Mouse (Mus musculus) CD8-positive naive resting alpha-beta T cell, adult 2 months (primary cell): ENCODE results near the gene Slc12a3.

Experiments
- DNase-seq, 2 experiments: peaks; one replicate each; pipeline ENCODE4 v3.0.0; 2022; ENCODE audit warnings: low read depth in 2 of 2, low spot score in 2 of 2

Gene Slc12a3

DNA sequence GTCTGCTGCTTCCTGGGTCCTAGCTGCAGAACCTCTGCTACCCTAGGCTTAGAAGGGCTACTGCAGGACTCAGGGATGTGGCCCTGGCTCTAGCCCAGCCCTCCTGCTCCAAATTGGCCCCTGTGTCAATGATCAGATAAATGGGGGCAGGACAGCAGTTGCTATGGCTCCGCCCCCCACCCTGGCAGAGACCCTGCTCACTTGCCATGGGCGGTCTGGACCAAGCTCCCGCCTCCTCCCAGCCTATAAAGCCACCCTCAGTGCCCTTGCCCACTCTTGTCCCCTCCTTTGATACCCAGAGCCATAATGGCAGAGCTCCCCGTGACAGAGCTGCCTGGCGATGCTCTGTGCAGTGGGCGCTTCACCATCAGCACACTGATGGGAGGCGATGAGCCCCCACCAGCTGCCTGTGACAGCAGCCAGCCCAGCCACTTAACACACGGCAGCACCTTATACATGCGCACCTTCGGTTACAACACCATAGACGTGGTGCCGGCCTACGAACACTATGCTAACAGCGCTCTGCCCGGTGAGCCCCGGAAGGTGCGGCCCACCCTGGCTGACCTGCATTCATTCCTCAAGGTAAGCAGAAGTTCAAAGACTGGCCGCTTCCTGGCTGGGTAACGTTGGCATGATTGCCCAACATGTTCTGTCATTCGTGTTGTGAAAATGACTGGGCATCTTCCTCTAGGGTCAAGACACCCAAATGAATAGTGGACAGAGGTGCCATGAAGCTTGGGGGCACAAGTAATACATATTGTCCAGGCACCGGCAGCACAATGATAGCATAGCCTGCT lies at the start of gene Slc12a3:
Gene Slc12a3, plus strand, starts transcription at position 270 of the 797 bp plus-strand sequence.
- no peak for DNase-seq

DNA sequence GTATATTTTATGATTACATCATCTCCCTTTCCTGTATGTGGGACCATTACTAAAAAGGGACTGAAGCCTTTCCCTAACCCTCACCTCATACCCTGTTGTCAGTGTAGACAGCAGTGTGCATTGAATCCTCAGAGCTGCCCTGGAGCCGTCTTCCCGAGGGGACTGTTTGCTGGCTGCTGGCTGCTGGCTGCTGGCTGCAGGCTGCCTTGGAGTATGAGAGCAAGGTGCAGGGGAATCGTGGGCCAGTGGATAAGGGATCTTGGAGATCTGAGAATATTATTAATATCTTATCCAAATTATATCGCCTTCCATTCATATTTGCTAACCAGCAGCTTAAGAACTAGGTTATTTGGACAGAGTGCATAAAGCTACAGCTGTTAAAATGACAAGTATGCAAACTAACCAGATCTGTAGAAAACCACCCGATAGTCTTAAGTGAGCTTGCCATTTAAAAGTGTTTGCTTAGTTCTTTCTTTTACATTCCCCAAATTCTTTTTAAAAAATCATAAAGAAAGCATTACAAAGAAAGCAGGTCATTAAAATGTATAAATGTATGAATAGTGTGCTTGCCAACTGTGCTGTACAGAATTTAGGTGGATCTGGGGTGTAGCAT lies 48.9 kb upstream of the Slc12a3 start:
- no peak for DNase-seq

DNA sequence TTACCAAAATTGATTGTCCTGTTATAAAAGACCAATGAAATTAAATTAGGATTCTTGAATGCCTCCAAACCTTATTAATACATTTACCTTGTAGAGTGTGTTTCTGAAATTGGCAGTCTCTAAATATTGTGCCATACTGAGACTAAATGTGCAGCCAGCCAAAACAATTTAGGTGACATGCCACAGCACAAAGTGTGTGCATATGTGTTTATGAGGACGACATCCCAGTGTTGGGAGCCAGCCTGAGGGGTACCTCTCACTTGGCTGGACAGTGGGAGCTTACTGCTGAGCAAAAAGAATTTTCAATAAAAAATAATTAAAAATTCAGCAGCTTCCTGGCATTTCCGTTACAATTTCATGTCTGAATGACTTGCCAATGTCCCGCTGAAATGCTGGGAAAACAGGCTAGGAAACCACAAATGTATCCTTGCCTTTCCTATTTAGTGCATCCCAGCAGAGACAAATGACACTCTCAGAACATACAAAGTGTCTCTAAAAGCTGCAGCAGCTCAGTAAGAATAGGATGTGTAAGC lies 46.5 kb upstream of the Slc12a3 start:
- DNase-seq: no peak

DNA sequence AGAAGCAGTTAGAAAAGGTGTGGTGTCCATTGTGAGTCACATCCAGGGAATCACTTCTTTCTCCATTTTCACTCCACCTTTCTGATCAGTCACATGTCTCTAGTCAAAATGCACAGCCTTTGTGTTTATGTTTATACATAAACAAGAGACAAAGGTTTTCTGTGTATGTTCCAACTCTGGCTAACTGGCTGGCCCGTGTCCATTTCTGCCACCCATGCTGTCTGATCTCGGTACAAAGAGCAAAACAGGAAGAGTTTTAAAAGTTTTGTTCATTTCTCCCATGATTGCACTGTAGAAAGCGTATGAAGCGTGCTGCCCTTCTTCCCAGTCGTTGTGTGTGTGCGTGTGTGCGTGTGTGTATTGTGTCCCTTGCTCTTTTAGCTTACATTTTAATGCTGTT lies 44.8 kb upstream of the Slc12a3 start:
- DNase-seq: no peak

DNA sequence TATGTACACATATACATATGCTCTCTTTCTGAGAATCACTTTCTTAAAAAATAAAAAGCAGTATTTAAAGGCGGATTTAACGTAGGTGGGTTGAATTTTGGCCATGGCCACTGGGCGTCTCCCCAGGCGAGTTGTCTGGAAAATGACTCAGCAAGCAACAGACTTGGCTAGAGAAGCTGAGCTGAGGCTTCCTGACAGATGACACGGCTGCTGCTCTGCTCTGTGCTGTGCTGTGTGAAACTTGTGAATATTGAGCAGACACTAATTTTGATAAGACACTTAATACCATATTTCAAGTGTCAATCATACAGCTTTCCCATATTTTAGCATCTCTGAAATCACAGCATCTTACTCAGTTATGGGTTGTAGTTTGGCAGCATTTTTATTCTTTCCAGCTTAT lies 38.4 kb upstream of the Slc12a3 start:
- DNase-seq: no peak

DNA sequence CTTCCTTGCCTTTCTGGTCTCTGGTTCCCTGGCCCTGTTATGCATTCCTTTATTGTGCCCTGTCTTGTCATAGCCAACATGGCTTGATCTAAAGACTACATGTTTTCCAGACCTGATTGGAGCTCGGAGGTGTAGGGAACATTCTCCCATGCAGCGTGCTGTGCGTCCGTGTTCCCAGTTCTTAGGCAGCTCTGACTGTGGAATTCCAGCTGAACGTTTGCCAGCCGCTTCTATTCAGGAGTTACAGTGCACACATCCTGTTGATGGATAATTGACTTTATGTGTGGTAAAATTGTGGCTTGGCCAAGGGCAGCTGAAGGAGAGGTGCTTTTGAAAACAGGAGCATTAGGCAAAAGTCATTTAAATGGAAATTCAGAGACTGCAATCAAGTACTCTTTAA lies 36.9 kb upstream of the Slc12a3 start:
- DNase-seq: no peak

DNA sequence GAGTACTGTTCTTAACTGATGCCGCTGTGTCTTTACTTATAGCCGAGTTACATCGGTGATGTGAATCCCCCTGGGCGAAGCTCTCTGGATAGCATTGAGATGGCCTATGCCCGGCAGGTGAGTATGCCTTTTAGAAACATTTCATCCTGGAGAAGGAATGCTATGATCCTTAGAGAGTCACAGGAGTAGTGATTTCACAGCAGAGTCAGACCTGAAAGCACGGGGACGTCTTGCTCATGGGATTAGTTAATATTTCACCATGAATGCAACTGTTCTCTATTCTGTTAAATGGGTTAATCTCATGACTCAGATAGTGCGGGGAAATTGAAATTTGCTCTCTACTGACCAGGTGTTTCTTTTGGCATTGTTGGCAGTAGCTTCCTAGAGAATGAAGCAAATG lies 36.4 kb upstream of the Slc12a3 start:
- DNase-seq: no peak

DNA sequence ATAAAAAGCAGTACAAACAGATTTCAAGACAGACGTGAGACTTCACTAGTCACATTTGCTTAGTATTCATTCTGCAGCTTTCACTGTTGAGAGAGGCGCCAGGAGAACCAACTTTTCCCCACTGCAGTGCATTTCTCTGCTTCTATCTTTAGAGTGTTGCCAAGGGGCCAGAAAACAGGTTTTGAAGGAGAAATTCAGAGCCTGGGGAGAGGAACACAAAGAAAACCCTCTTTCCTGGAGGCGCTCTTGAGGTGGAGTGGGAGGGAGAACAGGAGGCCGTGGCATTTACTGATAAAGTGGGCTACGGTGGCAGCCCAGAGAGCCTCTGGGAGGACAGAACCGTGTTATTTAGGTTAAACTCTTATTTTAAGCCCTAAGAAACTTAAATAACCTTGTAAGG lies 33.3 kb upstream of the Slc12a3 start:
- no peak for DNase-seq

DNA sequence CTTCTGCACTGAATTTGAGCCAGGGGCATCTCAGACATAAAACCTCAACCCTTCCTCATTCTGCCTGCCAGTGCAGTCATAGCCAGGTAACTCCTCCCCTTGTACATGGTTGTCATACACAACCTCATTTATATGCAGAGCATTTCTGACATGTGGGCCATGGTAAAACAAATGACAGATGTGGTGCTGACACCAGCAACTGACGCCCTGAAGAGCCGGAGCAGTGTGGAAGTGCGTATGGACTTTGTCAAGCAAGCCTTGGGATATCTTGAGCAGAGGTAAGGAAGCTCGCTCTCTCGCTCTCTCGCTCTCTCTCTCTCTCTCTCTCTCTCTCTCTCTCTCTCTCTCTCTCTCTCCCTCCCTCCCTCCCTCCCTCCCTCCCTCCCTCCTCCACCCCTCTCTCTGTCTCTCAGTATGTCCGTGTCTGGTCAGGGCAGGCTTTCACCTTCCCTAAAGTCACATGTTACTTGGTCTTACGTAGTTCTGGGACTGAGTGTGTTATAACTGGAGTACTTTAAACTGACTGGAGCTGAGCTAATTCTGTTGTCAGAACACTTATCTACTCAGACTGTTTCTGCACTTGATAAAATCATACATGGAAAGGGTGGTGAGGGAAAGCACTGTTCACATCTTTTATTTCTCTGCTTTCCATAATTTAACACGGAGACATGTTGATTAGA lies 32.5 kb upstream of the Slc12a3 start:
- DNase-seq: no peak

DNA sequence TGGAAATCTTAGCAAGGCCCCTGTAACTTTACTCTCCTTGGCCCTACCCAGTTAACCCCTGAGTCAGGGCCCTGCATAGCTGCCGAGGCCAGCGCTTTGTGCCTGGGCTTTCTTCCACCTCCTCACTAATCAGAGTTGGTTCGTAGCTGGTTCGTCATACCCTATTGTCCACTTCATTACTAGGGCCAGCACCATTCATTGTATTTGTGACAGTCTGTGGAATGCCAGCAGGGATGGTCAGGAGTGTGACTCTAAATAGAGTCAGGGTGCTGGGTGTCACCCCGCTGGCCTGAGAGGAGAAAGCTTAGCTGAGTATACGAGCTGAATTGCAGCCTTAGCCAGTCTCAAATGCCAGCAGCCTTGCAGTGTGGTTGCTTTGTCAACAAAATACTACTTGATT lies 31.9 kb upstream of the Slc12a3 start:
- DNase-seq: no peak

DNA sequence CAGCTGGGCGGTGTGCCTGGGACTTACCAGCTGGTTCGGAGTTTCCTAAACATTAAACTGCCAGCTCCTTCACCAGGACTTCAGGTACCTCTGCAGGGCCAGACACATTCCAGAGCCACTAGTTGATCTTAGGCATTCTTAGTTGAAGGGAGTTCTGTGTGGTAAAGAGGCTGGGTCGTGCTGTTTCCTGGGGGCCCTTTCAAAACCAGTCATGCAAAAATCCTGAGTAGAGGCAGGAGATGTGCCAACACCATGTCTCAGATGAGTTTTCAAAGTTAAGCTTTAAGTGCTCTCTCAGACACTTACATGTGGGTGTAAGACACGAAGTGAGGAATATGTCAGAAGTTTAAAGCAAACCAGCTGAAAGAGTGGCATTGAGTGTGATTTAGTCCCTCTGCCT lies 28.2 kb upstream of the Slc12a3 start:
- no peak for DNase-seq

DNA sequence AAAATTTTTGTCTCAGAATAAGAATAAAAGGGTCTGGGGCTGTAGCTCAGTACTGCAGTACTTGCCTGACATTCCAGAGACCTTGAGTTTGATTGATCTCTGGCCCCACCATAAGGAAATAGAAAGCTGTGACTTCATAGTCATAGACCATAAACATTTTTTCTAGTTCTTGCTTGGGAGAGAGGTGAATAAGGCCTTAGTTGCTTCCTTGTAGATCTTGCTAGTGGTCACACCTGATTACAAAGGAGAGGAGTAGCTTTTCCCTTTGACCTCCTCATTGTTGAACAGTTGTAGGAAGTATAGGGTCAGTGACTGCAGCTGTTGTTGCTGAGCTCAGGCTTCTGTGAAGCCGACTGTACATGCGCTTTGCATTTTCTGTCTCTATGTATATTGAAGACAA lies 24.6 kb upstream of the Slc12a3 start:
- no peak for DNase-seq

DNA sequence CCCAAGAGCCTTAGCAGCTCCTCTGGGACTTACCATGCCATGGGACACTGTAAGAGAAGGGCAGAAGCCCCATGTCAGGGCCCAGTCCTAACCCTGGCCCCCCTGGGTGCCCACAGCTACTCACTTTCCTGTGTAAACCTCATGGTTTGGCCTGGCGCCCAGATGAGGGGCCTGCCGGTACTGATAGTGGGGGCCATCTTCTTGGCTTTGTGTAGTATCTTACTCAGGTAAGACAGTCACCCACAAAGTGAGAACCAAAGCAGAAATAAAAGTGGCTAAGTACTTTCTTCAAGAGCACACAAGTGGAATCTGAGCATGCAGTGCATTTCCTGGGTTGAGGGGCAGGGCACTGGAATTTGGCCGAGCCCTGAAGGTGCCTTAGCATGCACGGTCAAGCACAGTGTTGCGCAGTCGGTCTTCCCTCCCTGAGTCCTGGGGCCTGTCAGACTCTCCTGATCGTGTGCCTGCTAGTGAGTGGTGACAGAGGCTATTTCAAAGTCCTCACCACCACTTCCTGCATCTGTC lies 21.9 kb upstream of the Slc12a3 start:
- no peak for DNase-seq

DNA sequence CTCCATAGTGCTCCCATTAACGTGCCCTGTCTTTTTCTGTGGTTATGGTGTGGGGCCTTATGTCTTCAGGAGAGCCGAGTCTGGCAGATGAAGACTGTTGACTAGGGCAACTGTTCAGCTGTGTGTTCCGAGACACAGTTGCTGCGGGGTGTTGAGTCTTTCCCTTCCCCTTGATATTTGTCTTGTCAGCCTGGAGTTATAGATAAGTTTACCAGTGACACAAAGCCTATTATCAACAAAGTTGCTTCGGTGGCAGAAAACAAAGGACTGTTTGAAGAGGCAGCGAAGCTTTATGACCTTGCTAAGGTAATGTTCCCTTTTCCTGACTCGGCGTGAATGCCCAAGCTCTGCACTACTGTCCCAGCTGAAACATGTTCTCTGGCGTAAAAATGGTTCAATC lies 21.3 kb upstream of the Slc12a3 start:
- DNase-seq: no peak

DNA sequence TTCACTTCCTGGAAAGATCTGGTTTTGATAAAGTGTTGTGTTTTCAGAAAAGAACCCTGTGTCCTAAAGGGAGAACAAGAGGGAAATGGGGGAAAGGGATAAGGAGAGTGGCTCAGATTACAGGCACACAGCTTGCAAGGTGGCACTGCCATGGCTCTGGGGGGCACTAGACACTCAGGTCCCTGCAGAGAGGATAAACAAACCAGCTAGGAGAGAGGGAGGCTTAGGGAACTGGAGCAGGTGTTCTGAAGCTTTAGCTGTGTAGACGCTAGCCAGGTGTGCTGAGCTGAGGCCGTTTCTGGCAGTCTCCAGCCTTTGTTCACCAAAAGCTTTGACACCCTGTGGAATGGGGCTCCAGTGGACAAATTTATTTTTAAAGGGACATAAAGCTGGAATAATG lies 14.9 kb upstream of the Slc12a3 start:
- DNase-seq: no peak

DNA sequence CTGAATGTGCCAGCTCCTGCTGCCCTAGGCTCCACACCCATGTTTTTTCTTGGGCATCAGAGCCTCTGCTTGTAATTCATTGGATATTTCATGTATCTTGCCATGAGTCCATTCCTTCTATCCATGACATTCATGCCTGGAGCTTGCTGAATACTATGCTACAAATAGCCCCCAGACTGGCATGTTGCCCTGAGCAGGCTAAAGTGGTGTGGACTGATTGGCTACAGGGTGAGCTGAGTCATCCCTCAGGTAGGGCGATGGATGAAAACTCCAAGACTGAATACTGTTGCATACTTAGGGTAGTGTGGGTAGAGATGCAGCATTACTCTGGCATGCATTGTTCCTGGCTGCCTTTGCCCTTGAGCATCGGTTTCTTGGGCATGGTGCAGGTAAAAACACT lies 11.8 kb upstream of the Slc12a3 start:
- DNase-seq: no peak

DNA sequence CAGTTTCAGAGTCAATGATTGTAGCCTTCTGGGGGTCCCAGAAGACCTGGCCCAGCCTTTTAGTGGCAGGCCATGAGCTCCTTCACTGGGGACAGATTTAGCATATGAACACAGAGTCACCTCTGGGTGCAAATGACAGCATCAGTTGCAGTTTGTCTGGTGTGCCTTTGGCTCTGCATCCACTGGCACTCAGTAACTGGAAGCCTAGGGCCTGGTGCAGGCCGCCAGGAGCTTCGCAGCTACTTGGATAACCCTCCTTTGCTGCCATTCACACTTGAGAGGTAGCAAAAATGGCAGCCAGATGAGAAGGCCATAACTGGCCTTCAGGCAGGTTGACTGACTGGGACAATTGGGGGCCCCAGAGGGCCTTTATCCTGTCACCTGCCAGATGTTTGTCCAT lies 11.3 kb upstream of the Slc12a3 start:
- no peak for DNase-seq

DNA sequence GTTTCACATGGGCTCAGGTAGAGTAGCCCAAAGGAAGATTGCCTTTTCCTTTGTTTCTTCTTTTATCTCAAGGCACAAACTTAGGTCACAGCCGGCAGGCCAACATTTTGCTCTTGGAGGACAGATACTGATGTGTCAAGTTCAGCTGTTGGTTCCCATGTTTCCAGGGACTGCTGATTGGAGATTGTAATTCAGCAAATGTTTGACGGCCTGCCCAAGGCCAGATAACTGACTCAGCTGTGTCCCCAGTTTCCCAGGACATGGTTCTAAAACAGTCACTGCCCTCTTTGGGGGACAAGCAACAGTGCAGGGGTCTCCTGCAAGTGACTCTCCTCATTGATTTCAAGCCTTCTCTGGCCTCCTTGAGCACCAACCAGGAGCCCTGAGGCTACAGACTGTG lies 9.0 kb upstream of the Slc12a3 start:
- no peak for DNase-seq

DNA sequence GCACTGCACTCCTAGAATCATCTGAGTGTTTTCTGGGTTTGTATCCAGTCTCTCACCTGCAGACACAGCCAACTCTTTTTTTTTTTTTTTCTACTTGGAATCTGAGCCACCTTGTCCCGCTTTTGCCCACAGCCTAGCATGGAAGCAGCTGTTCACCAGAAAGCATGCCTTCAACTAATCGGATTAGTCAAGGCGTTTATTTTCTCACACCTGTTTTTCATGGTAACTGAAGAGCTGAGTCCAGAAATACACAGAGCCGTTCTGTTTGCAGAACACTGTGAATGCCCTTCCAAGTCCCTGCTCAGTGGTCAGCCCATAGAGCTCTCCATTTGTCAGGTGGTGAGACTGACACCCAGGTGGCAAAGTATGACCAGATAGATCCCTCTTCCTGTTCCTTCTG lies 6.9 kb upstream of the Slc12a3 start:
- no peak for DNase-seq

DNA sequence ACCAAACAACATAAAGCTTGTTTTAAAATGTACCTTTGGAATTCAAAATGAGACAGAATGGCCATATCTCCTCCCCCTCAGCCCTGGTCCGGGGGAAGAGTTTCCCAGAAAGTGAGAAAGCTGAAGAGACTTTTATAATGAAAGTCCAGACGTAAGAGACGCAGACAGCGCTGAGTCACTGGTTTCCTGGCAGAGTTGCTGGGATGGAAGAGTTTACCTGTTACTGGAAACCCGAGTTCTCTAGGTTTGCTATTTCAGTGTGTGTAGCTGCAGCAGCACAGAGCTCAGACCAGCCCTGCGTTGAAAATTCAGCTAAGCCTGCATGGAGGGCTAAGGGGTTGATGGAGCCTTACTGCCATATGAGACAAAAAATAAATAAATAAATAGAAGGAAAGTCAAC lies 6.0 kb upstream of the Slc12a3 start:
- DNase-seq: no peak

DNA sequence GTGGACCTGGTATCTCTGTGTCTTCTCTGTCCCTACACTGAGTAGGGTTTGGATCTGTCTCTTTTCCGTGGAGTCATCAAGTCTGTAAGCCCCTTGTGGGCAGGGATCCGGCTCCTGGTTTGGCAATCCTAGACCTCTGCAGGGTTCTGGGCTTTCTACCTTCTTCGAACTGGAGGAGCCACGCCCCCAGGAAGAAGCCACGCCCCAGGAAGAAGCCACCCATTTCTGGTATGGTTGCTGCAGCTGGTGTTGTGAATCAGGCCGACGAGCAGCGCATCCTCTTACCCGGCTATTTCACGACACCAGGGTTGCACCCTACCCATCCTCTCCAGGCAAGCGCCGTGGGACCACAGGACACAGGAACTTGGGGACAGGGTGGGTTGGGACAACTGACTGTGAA lies 4.9 kb upstream of the Slc12a3 start:
- DNase-seq: no peak

DNA sequence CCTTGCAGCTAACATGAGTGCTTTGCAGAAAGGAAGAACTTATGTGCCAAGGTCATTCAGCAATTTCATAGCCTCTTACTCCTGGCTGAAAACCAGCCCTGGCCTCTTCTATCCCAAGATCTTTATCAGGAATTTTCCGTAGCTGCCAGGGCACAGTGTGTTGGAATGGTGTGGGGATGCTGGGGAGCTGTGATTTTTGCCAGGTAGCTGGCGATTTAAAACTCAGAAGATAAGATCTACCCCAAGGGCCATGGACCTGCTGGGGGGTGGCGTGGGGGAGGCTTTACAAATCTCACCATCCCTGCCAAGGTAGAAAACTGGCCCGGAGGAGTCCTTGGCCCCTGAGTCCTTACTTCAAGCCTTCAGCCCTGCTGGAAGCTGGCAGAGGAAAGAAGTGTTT lies 3.0 kb upstream of the Slc12a3 start:
- DNase-seq: no peak
